Mouse (Mus musculus) intestine, embryonic 14.5 days (tissue): ENCODE measurements at regions not wholly inside any gene's neighbourhood (a gene's known extent, or its start where the extent isn't known, plus 50 kb on each side); places are given as distances from the start of the nearest gene placed in this dataset.

ENCODE experiments used
- ATAC-seq: fragments of 200-750 bp; cut with Nextera tagmentation; replicated peaks from 2 replicates; pipeline ENCODE4 v1.8.0; 2017; ENCODE audit warnings: low read depth, moderate number of reproducible peaks, moderate TSS enrichment, moderate library complexity; ENCODE audit not compliant: low FRiP score, low TSS enrichment
- DNase-seq: peaks from one replicate; pipeline ENCODE4 v3.0.0-alpha.2; 2018; ENCODE audit warnings: low spot score
- H3K27ac ChIP-seq: fragments of 300-500 bp; sonication (generic); 2 replicates; pipeline ENCODE4 v1.5.1; 2014; ENCODE audit warnings: low read depth, mild to moderate bottlenecking, control low read depth
- H3K27me3 ChIP-seq: fragments of 300-500 bp; sonication (generic); replicated peaks from 2 replicates; pipeline ENCODE4 v1.6.1; 2014; ENCODE audit warnings: low read length, control low read depth; ENCODE audit not compliant: control insufficient read depth, insufficient read depth
- H3K36me3 ChIP-seq: fragments of 300-500 bp; sonication (generic); 2 replicates; pipeline ENCODE4 v1.6.1; 2014; ENCODE audit warnings: low read length, control low read depth; ENCODE audit not compliant: control insufficient read depth, insufficient read depth
- H3K4me1 ChIP-seq: fragments of 300-500 bp; sonication (generic); replicated peaks from 2 replicates; pipeline ENCODE4 v1.6.1; 2014; ENCODE audit warnings: low read length, control low read depth, mixed read lengths; ENCODE audit not compliant: control insufficient read depth, insufficient read depth
- H3K4me2 ChIP-seq: fragments of 300-500 bp; sonication (generic); 2 replicates; pipeline ENCODE4 v1.6.1; 2014; ENCODE audit warnings: low read length
- H3K4me3 ChIP-seq: fragments of 300-500 bp; sonication (generic); 2 replicates; pipeline ENCODE4 v1.5.1; 2014; ENCODE audit warnings: low read depth, low read length, control low read depth, mixed read lengths
- H3K9ac ChIP-seq: fragments of 300-500 bp; sonication (generic); 2 replicates; pipeline ENCODE4 v1.6.1; 2014; ENCODE audit warnings: mild to moderate bottlenecking, low read length
- H3K9me3 ChIP-seq: fragments of 300-500 bp; sonication (generic); 2 replicates; pipeline ENCODE4 v1.6.1; 2016; ENCODE audit warnings: low read length, control low read depth; ENCODE audit not compliant: control insufficient read depth
- WGBS: fragments of 180-500 bp; shearing (Covaris S2); extraction: QIAGEN DNeasy Blood & Tissue Kit; methylation state at CpG from one replicate; pipeline ENCODE4 v1.1.7; 2014; 5-methylcytosine and 5-hydroxymethylcytosine counted together

- DNase-seq = no peak
- Histone ChIP-seq H3K4me2 (no peak overlapping the region), H3K9me3 (no peaks in the 10 kb centered on the region), H3K4me1 (no peaks in the 10 kb centered on the region), H3K9ac (no peak overlapping the region), H3K27ac (no peak overlapping the region), H3K4me3 (no peak overlapping the region), H3K27me3 (no peaks in the 10 kb centered on the region), H3K36me3 (no peaks in the 10 kb centered on the region)
- 49% methylated on average over 2 of the region's 2 CpGs for WGBS
- no peak for ATAC-seq
Observed at GRCm38 (mm10) chr10:98292140-98292539, 565.6 kb upstream of the C030005K15Rik start.

GRCm38 (mm10) chr10:98305667-98306066 is 579.1 kb upstream of the C030005K15Rik start:
- H3K4me1 ChIP-seq = no peaks in the 10 kb centered on the region
- no peaks in the 10 kb centered on the region for H3K9me3 ChIP-seq
- no peaks in the 10 kb centered on the region for H3K27me3 ChIP-seq
- H3K36me3 ChIP-seq = no peaks in the 10 kb centered on the region
- DNase-seq = no peak
- no peak for ATAC-seq
- H3K4me2 ChIP-seq = no peak overlapping the region
- H3K4me3 ChIP-seq = no peak overlapping the region
- no peak overlapping the region for H3K27ac ChIP-seq
- H3K9ac ChIP-seq = no peak overlapping the region
- WGBS = 94% methylated on average over 1 of the region's 1 CpGs

DNA sequence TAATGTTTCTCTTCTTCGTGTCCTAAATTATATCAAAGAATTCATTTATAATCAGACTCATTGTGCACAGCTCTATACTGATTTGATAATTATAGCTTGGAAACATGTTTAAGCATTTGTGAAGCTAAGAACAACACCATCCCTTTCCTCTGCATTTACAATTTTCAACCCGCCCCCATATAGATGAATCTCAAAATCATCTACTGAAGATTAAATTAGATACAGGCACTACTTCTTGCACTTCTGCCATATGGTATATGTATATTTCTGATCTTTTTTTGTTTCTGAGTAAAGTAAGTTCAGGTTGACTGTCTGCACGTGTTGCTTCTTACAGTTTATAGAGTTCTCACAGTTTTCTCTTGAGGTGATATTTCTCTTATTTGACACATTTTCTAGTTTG is 583.1 kb upstream of the C030005K15Rik start:
- DNase-seq (no peak), ATAC-seq (no peak)
- no peak overlapping the region for H3K9ac ChIP-seq
- H3K27me3 ChIP-seq = no peaks in the 10 kb centered on the region
- no peaks in the 10 kb centered on the region for H3K9me3 ChIP-seq
- WGBS = 81% methylated on average over 3 of the region's 3 CpGs
- no peak overlapping the region for H3K27ac ChIP-seq
- H3K4me2 ChIP-seq = no peak overlapping the region
- H3K4me1 ChIP-seq = no peaks in the 10 kb centered on the region
- no peak overlapping the region for H3K4me3 ChIP-seq
- no peaks in the 10 kb centered on the region for H3K36me3 ChIP-seq

- no peaks in the 10 kb centered on the region for H3K9me3 ChIP-seq
- H3K4me2 ChIP-seq = no peak overlapping the region
- no peaks in the 10 kb centered on the region for H3K36me3 ChIP-seq
- H3K4me1 ChIP-seq = no peaks in the 10 kb centered on the region
- H3K9ac ChIP-seq = no peak overlapping the region
- no peak overlapping the region for H3K27ac ChIP-seq
- DNase-seq = no peak
- no peak for ATAC-seq
- no peaks in the 10 kb centered on the region for H3K27me3 ChIP-seq
- no peak overlapping the region for H3K4me3 ChIP-seq
Observed at GRCm38 (mm10) chr10:98311403-98311802, 584.8 kb upstream of the C030005K15Rik start.

DNA sequence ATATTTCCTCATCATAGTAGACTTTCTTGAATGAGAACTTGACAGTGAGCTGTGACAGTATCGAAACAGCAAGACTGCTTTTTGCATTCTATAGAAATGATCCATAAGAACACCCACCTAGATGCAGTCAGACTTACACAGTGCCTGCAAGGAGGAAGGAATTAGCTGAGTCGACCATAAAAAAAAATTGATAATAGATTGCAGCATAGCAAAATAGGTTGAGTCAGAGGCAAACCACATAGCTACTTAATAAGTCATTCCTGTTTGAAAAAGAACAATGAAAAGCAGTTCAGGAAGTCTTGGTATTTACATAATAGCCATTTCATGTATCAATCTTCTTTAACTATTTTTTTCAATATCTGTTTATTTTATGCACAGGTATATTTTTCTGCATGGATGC is 591.9 kb upstream of the C030005K15Rik start:
- no peaks in the 10 kb centered on the region for H3K27me3 ChIP-seq
- no peaks in the 10 kb centered on the region for H3K9me3 ChIP-seq
- no peak for DNase-seq
- H3K4me2 ChIP-seq = no peak overlapping the region
- WGBS = 67% methylated on average over 2 of the region's 2 CpGs
- H3K36me3 ChIP-seq = no peaks in the 10 kb centered on the region
- no peak overlapping the region for H3K27ac ChIP-seq
- no peak for ATAC-seq
- H3K4me1 ChIP-seq = no peaks in the 10 kb centered on the region
- H3K9ac ChIP-seq = no peak overlapping the region
- H3K4me3 ChIP-seq = no peak overlapping the region

DNA sequence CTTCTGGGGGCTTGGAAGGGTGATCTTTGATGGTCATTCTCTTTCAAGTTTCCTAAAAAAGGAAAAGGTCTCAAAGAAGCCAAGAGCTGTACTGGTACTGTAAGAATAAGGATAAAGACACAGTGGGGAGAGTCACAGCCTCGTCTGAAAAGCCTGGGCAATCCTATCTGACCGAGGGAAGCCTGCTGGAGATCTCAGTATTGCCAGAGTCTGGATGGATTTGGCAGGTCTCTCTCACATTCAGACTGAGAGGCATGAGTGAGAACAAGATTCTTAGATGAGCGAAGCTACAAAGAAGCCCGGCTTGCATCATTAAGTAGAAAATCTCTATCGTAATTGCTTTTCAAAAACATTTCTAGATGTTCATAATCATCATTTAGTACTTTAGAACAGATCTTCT is 590.4 kb upstream of the Atp2b1 start:
- no peaks in the 10 kb centered on the region for H3K9me3 ChIP-seq
- H3K4me3 ChIP-seq = no peak overlapping the region
- H3K27me3 ChIP-seq = no peaks in the 10 kb centered on the region
- H3K4me2 ChIP-seq = no peak overlapping the region
- H3K4me1 ChIP-seq = no peaks in the 10 kb centered on the region
- H3K9ac ChIP-seq = no peak overlapping the region
- DNase-seq (no peak), ATAC-seq (no peak)
- no peak overlapping the region for H3K27ac ChIP-seq
- no peaks in the 10 kb centered on the region for H3K36me3 ChIP-seq
- 87% methylated on average over 5 of the region's 5 CpGs for WGBS

GRCm38 (mm10) chr10:98324591-98324990 is 589.6 kb upstream of the Atp2b1 start:
- Histone ChIP-seq H3K9ac (no peak overlapping the region), H3K27me3 (no peaks in the 10 kb centered on the region), H3K4me1 (no peaks in the 10 kb centered on the region), H3K4me3 (no peak overlapping the region), H3K4me2 (no peak overlapping the region), H3K36me3 (no peaks in the 10 kb centered on the region), H3K27ac (no peak overlapping the region), H3K9me3 (no peaks in the 10 kb centered on the region)
- ATAC-seq = no peak
- DNase-seq = no peak

GRCm38 (mm10) chr10:98325720-98326119 is 588.5 kb upstream of the Atp2b1 start:
- H3K4me2 ChIP-seq = no peak overlapping the region
- no peak for DNase-seq
- no peaks in the 10 kb centered on the region for H3K27me3 ChIP-seq
- H3K4me1 ChIP-seq = no peaks in the 10 kb centered on the region
- H3K27ac ChIP-seq = no peak overlapping the region
- no peaks in the 10 kb centered on the region for H3K9me3 ChIP-seq
- 44% methylated on average over 5 of the region's 5 CpGs for WGBS
- no peak overlapping the region for H3K9ac ChIP-seq
- H3K36me3 ChIP-seq = no peaks in the 10 kb centered on the region
- no peak overlapping the region for H3K4me3 ChIP-seq
- ATAC-seq = no peak

- no peak overlapping the region for H3K4me3 ChIP-seq
- no peak overlapping the region for H3K4me2 ChIP-seq
- no peaks in the 10 kb centered on the region for H3K27me3 ChIP-seq
- no peak overlapping the region for H3K9ac ChIP-seq
- whole genome bisulfite sequencing = 73% methylated on average over 4 of the region's 4 CpGs
- ATAC-seq (no peak), DNase-seq (no peak)
- no peaks in the 10 kb centered on the region for H3K9me3 ChIP-seq
- H3K4me1 ChIP-seq = no peaks in the 10 kb centered on the region
- H3K36me3 ChIP-seq = no peaks in the 10 kb centered on the region
- no peak overlapping the region for H3K27ac ChIP-seq
Observed at GRCm38 (mm10) chr10:98332682-98333081, 581.5 kb upstream of the Atp2b1 start.
